Mouse (Mus musculus): ENCODE measurements at regions not wholly inside any gene's neighbourhood (a gene's known extent, or its start where the extent isn't known, plus 50 kb on each side); places are given as distances from the start of the nearest gene placed in this dataset.

DNA sequence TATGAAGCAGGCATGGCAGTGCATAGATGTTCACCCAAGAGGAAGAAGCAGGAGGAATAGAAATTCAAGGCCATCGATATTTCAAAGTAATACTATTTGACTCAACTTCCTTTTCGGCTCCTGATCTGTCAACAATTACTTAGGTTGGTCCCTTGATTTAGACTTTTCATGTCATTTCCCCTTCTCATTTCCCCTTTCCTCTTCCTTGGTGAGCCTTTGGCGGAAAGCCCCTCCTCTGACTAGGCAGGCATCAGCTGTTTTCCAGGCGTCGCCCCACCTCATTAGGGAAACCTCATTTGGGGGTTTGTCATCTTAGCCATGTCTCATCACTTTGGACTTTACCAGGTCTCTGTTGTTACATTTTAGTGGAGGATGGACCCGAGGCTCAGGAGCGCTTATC lies 191.0 kb upstream of the Jarid2 start:
- ATAC-seq (replicated peaks; ENCODE audit: low FRiP score): no peak
- no peaks in the 10 kb centered on the region for H3K27me3 ChIP-seq
- no peak overlapping the region for H3K4me2 ChIP-seq
- no peak overlapping the region for H3K9ac ChIP-seq
- no peaks in the 10 kb centered on the region for H3K36me3 ChIP-seq
- 92% methylated on average over 7 of the region's 7 CpGs for WGBS
- no peak overlapping the region for H3K4me3 ChIP-seq (replicated peaks)
- no peaks in the 10 kb centered on the region for H3K9me3 ChIP-seq (replicated peaks)
- 0 out of 2 replicates have a peak, but pooled peaks cover 4% of the 10 kb centered on the region for H3K4me1 ChIP-seq
- no peak overlapping the region for H3K27ac ChIP-seq

- H3K36me3 ChIP-seq: no peaks in the 10 kb centered on the region
- WGBS: 45% methylated on average over 4 of the region's 4 CpGs
- no peak overlapping the region for H3K9ac ChIP-seq
- no peak for ATAC-seq (replicated peaks; ENCODE audit: low FRiP score)
- H3K4me2 ChIP-seq: no peak overlapping the region
- H3K4me3 ChIP-seq (replicated peaks): no peak overlapping the region
- H3K27ac ChIP-seq: no peak overlapping the region
- no peaks in the 10 kb centered on the region for H3K9me3 ChIP-seq (replicated peaks)
- H3K4me1 ChIP-seq: 0 out of 2 replicates have a peak, but pooled peaks cover 4% of the 10 kb centered on the region
- no peaks in the 10 kb centered on the region for H3K27me3 ChIP-seq
These were observed 188.9 kb upstream of the Jarid2 start for GRCm38 (mm10) chr13:44540401-44540800.

- Histone ChIP-seq H3K4me2 (no peak overlapping the region), H3K27me3 (no peaks in the 10 kb centered on the region), H3K36me3 (no peaks in the 10 kb centered on the region), H3K9ac (no peak overlapping the region), H3K27ac (no peak overlapping the region), H3K4me3 (replicated peaks) (no peak overlapping the region), H3K4me1 (0 out of 2 replicates have a peak, but pooled peaks cover 4% of the 10 kb centered on the region), H3K9me3 (replicated peaks) (no peaks in the 10 kb centered on the region)
- WGBS: 57% methylated on average over 5 of the region's 5 CpGs
- ATAC-seq (replicated peaks; ENCODE audit: low FRiP score): no peak
These were observed 188.0 kb upstream of the Jarid2 start for GRCm38 (mm10) chr13:44541243-44541653.

GRCm38 (mm10) chr13:44544786-44545185 lies 184.5 kb upstream of the Jarid2 start:
- Histone ChIP-seq H3K9me3 (replicated peaks) (no peaks in the 10 kb centered on the region), H3K27ac (no peak overlapping the region), H3K27me3 (0 out of 2 replicates have a peak, but pooled peaks cover 3% of the 10 kb centered on the region), H3K36me3 (no peaks in the 10 kb centered on the region), H3K9ac (no peak overlapping the region), H3K4me2 (no peak overlapping the region), H3K4me1 (0 out of 2 replicates have a peak, but pooled peaks cover 4% of the 10 kb centered on the region), H3K4me3 (replicated peaks) (no peak overlapping the region)
- no peak for ATAC-seq (replicated peaks; ENCODE audit: low FRiP score)
- WGBS: 79% methylated on average over 9 of the region's 9 CpGs

- no peak overlapping the region for H3K4me2 ChIP-seq
- H3K9ac ChIP-seq: no peak overlapping the region
- no peaks in the 10 kb centered on the region for H3K36me3 ChIP-seq
- H3K27ac ChIP-seq: no peak overlapping the region
- no peak for ATAC-seq (replicated peaks; ENCODE audit: low FRiP score)
- 0 out of 2 replicates have a peak, but pooled peaks cover 2% of the 10 kb centered on the region for H3K4me1 ChIP-seq
- no peaks in the 10 kb centered on the region for H3K9me3 ChIP-seq (replicated peaks)
- no peak overlapping the region for H3K4me3 ChIP-seq (replicated peaks)
- 89% methylated on average over 2 of the region's 2 CpGs for WGBS
- 0 out of 2 replicates have a peak, but pooled peaks cover 5% of the 10 kb centered on the region for H3K27me3 ChIP-seq
These were observed 183.0 kb upstream of the Jarid2 start for GRCm38 (mm10) chr13:44546289-44546688.

- Histone ChIP-seq H3K9ac (no peak overlapping the region), H3K9me3 (replicated peaks) (no peaks in the 10 kb centered on the region), H3K4me2 (no peak overlapping the region), H3K4me3 (replicated peaks) (no peak overlapping the region), H3K4me1 (peaks cover 6% of the 10 kb centered on the region; the same call in 1 of the 2 replicates), H3K27me3 (0 out of 2 replicates have a peak, but pooled peaks cover 5% of the 10 kb centered on the region), H3K36me3 (no peaks in the 10 kb centered on the region), H3K27ac (no peak overlapping the region)
- WGBS: 88% methylated on average over 3 of the region's 3 CpGs
- ATAC-seq (replicated peaks; ENCODE audit: low FRiP score): no peak
These were observed 180.4 kb upstream of the Jarid2 start for GRCm38 (mm10) chr13:44548880-44549279.

DNA sequence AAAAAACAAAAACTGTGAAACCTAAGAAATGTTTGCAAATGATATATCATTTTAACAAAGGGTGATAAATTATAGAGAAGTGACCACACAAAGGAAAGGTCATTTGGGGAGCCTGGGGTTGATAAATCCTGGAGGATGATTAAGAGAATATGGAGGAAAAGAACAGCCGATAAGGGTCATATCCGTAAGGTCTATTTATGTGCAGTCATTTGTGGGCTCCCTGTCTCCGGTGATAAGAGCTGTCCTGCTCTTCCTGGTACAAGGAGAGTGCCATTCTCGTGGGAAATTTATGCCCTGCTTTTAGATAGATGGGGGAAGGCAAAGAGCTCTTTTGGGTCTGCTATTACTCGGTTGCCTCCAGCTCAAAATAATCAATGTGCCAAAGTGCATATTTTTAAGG lies 175.9 kb upstream of the Jarid2 start:
- Histone ChIP-seq H3K4me1 (peaks cover 10% of the 10 kb centered on the region), H3K4me3 (replicated peaks) (no peak overlapping the region), H3K27me3 (0 out of 2 replicates have a peak, but pooled peaks cover 3% of the 10 kb centered on the region), H3K36me3 (no peaks in the 10 kb centered on the region), H3K9ac (no peak overlapping the region), H3K9me3 (replicated peaks) (no peaks in the 10 kb centered on the region), H3K4me2 (no peak overlapping the region), H3K27ac (no peak overlapping the region)
- 31% methylated on average over 5 of the region's 5 CpGs for WGBS
- no peak for ATAC-seq (replicated peaks; ENCODE audit: low FRiP score)

DNA sequence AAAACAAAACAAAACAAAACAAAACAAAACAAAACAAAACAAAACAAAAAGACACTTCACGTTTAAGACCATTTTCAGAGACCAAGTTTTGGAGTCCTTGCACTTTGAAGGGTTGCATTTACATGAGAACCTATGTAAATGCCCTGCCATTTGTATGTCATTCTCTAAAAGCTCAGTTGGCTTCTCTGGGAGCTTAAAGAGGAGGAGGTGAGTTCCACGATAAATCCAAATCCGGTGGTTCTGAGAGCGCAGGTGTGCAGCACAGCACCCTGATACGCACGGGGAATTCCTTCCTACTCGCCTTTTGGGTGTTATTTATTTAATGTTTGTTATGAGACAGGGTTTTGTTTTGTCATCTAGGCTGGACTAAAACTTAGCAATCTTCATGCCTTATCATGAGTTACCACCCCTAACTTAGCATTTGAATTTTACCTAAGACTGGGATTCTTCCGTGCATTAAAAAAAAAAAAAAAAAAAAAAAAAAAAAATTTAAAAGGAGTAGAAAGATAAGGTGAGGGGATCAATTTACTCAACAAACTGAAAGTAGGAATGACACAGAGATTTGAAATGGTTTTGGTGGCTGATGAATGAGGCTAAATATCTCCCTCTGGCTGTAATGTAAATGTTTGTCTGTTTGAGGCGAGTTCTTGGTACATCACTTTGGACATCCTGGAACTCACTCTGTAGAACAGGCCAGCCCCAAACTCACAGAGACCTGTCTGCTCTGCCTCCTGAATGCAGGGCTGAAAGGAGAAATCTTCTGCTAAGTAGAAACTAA lies 174.4 kb upstream of the Jarid2 start:
- no peak overlapping the region for H3K27ac ChIP-seq
- 86% methylated on average over 9 of the region's 9 CpGs for WGBS
- no peaks in the 10 kb centered on the region for H3K36me3 ChIP-seq
- no peaks in the 10 kb centered on the region for H3K9me3 ChIP-seq (replicated peaks)
- H3K4me3 ChIP-seq (replicated peaks): no peak overlapping the region
- 0 out of 2 replicates have a peak, but pooled peaks cover 3% of the 10 kb centered on the region for H3K27me3 ChIP-seq
- peaks cover 10% of the 10 kb centered on the region for H3K4me1 ChIP-seq
- no peak for ATAC-seq (replicated peaks; ENCODE audit: low FRiP score)
- H3K4me2 ChIP-seq: no peak overlapping the region
- no peak overlapping the region for H3K9ac ChIP-seq

- Histone ChIP-seq H3K9ac (no peak overlapping the region), H3K9me3 (replicated peaks) (no peaks in the 10 kb centered on the region), H3K27ac (no peak overlapping the region), H3K27me3 (no peaks in the 10 kb centered on the region), H3K4me1 (peaks cover 10% of the 10 kb centered on the region), H3K4me3 (replicated peaks) (no peak overlapping the region), H3K36me3 (no peaks in the 10 kb centered on the region), H3K4me2 (no peak overlapping the region)
- no peak for ATAC-seq (replicated peaks; ENCODE audit: low FRiP score)
- 30% methylated on average over 6 of the region's 6 CpGs for WGBS
These were observed 173.3 kb upstream of the Jarid2 start for GRCm38 (mm10) chr13:44555979-44556378.

GRCm38 (mm10) chr13:44558051-44558450 lies 171.2 kb upstream of the Jarid2 start:
- peaks cover 10% of the 10 kb centered on the region for H3K4me1 ChIP-seq
- WGBS: 84% methylated on average over 12 of the region's 12 CpGs
- no peaks in the 10 kb centered on the region for H3K36me3 ChIP-seq
- H3K27me3 ChIP-seq: no peaks in the 10 kb centered on the region
- H3K27ac ChIP-seq: no peak overlapping the region
- H3K4me3 ChIP-seq (replicated peaks): no peak overlapping the region
- ATAC-seq (replicated peaks; ENCODE audit: low FRiP score): no peak
- no peaks in the 10 kb centered on the region for H3K9me3 ChIP-seq (replicated peaks)
- H3K9ac ChIP-seq: no peak overlapping the region
- H3K4me2 ChIP-seq: no peak overlapping the region

GRCm38 (mm10) chr13:44558491-44559177 lies 170.6 kb upstream of the Jarid2 start:
- ATAC-seq (replicated peaks; ENCODE audit: low FRiP score): no peak
- Histone ChIP-seq H3K27me3 (no peaks in the 10 kb centered on the region), H3K4me2 (no peak overlapping the region)

DNA sequence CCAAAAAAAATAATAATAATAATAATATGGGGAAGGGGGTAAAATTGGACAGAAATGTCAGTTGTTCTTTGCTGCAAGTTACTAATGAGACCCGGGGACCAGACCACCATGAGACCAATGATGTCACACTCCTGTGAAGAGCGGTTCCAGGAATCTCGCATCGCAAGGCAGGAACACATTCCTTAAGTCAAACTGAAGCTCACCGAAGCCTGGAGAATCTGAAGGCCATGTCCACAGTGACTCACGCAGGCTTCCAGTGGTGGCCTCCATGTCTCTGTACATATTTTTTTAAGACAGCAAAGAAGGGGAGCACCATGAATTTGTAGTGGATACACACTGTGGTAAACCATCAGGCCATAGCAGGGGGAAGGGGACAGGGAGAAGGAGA lies 170.1 kb upstream of the Jarid2 start:
- Histone ChIP-seq H3K4me3 (replicated peaks) (no peak overlapping the region), H3K9me3 (replicated peaks) (no peaks in the 10 kb centered on the region), H3K27ac (no peak overlapping the region), H3K4me2 (no peak overlapping the region), H3K4me1 (peaks cover 7% of the 10 kb centered on the region; the same call in 1 of the 2 replicates), H3K9ac (no peak overlapping the region), H3K36me3 (no peaks in the 10 kb centered on the region), H3K27me3 (no peaks in the 10 kb centered on the region)
- no peak for ATAC-seq (replicated peaks; ENCODE audit: low FRiP score)
- 92% methylated on average over 6 of the region's 6 CpGs for WGBS

More at GRCm38 (mm10) chr13:44558491-44559177, 170.6 kb upstream of the Jarid2 start:
- H3K27ac ChIP-seq: no peak overlapping the region
- H3K4me3 ChIP-seq (replicated peaks): no peak overlapping the region
- H3K4me1 ChIP-seq: peaks cover 10% of the 10 kb centered on the region
- 85% methylated on average over 21 of the region's 21 CpGs for WGBS
- H3K9me3 ChIP-seq (replicated peaks): no peaks in the 10 kb centered on the region
- no peaks in the 10 kb centered on the region for H3K36me3 ChIP-seq
- no peak overlapping the region for H3K9ac ChIP-seq
